Mouse (Mus musculus): ENCODE measurements around the gene Sesn2. TPM values are rescaled to one million over a fixed set of nuclear protein-coding genes. Genes with fewer than 3 reads are reported as not detected.

Gene Sesn2
- polyA plus RNA-seq, 1 experiment from 2014 or later = 16.0 TPM

DNA sequence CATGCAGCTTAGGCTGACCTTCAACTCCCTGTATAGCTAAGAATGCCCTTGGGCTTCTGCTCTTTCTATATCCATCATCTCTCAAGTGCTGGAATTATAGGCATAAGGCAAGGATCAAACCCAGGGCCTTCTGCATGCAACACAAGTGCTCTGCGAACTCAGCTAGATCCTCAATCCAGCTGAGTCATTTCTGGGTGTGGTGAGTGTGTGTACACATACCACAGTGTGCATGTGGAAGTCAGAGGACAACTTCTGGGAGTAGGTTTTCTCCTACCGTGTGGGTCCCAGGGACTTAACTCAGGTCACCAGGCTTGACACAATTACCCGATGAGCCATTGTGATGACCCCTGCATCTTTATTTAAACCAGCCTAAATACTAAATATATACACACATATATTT is 60.5 kb downstream of the Sesn2 start:
- H3K4me1 ChIP-seq (ENCODE audit: insufficient read depth, low read depth, low read length) = no peaks in the 10 kb centered on the region
- WGBS = 72% methylated on average over 3 of the region's 3 CpGs
- ATAC-seq = no peak

DNA sequence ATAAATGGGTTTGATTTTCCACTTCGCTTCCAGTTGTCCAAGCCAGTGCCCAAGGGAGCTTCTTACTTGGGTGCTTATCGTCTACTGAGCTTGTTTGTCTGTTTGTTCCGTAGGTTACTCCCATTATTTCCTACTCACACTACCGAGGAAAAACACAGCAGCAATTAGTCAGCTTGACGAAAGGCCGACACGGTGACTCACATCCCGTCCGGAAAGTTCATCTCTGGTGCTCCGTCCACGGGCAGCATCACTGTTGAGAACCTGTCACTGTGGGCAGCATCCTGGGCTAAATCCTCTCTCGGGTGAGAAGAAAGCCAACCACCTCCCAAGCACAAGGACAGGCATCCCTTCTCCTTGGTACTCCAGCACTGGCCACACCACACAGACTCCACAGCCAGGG is 64.2 kb downstream of the Sesn2 start:
- H3K9ac ChIP-seq (replicated peaks; ENCODE audit: low read depth) = no peak overlapping the region
- no peaks in the 10 kb centered on the region for H3K4me1 ChIP-seq (ENCODE audit: insufficient read depth, low read depth, low read length)
- no peak overlapping the region for H3K4me2 ChIP-seq (replicated peaks; ENCODE audit: low read depth, low read length)
- H3K27ac ChIP-seq (ENCODE audit: low read length) = no peak overlapping the region
- H3K4me3 ChIP-seq (ENCODE audit: low read depth, low read length) = no peak overlapping the region
- no peaks in the 10 kb centered on the region for H3K9me3 ChIP-seq (ENCODE audit: low read length)
- 63% methylated on average over 12 of the region's 12 CpGs for WGBS
- no peak for TF ChIP-seq EP300 (IDR thresholded peaks at IDR 0.05)
- TF ChIP-seq CTCF (IDR thresholded peaks at IDR 0.05) = no peak
- DNase-seq (ENCODE audit: low spot score) = no peak
- no peaks in the 10 kb centered on the region for H3K27me3 ChIP-seq (replicated peaks; ENCODE audit: insufficient read depth, low read length)
- no peaks in the 10 kb centered on the region for H3K36me3 ChIP-seq (ENCODE audit: insufficient read depth, low read length)
- ATAC-seq = no peak

More for the DNA sequence above, 60.5 kb downstream of the Sesn2 start:
- Histone ChIP-seq H3K4me2 (replicated peaks; ENCODE audit: low read depth, low read length) (no peak overlapping the region), H3K4me3 (ENCODE audit: low read depth, low read length) (no peak overlapping the region), H3K9me3 (ENCODE audit: low read length) (no peaks in the 10 kb centered on the region), H3K27ac (ENCODE audit: low read length) (no peak overlapping the region), H3K9ac (replicated peaks; ENCODE audit: low read depth) (no peak overlapping the region), H3K27me3 (replicated peaks; ENCODE audit: insufficient read depth, low read length) (no peaks in the 10 kb centered on the region), H3K36me3 (ENCODE audit: insufficient read depth, low read length) (no peaks in the 10 kb centered on the region)
- TF ChIP-seq CTCF (IDR thresholded peaks at IDR 0.05) = no peak
- TF ChIP-seq EP300 (IDR thresholded peaks at IDR 0.05) = no peak
- no peak for DNase-seq (ENCODE audit: low spot score)

DNA sequence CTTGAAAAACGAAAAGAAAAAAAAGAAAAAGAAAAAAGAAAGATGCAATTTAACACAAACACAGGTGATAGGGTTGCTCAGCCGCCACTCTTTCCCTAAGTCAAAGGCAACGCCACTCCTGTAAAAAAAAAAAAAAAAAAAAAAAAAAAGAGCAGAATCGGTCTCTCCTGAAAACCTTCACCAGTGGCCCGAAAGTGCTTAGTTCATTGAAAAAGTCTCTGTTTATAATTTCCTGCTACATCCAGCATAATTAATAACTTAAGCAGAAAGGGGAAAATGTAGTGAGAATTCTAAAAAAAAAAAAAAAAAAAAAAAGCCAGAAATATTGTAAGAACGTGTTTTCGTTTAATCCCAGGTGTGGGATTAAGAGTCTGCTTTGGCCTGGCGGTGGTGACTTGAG is 65.8 kb downstream of the Sesn2 start:
- no peaks in the 10 kb centered on the region for H3K9me3 ChIP-seq (ENCODE audit: low read length)
- no peak for TF ChIP-seq EP300 (IDR thresholded peaks at IDR 0.05)
- TF ChIP-seq CTCF (IDR thresholded peaks at IDR 0.05) = no peak
- DNase-seq (ENCODE audit: low spot score) (no peak), ATAC-seq (no peak)
- no peaks in the 10 kb centered on the region for H3K27me3 ChIP-seq (replicated peaks; ENCODE audit: insufficient read depth, low read length)
- no peak overlapping the region for H3K4me3 ChIP-seq (ENCODE audit: low read depth, low read length)
- no peaks in the 10 kb centered on the region for H3K4me1 ChIP-seq (ENCODE audit: insufficient read depth, low read depth, low read length)
- H3K36me3 ChIP-seq (ENCODE audit: insufficient read depth, low read length) = no peaks in the 10 kb centered on the region
- H3K4me2 ChIP-seq (replicated peaks; ENCODE audit: low read depth, low read length) = no peak overlapping the region
- WGBS = 76% methylated on average over 8 of the region's 8 CpGs
- no peak overlapping the region for H3K9ac ChIP-seq (replicated peaks; ENCODE audit: low read depth)
- H3K27ac ChIP-seq (ENCODE audit: low read length) = no peak overlapping the region

Other genes starting within 250 kb of the Sesn2 start
- 17.0 and 23.6 TPM in 2 replicates for gene Gmeb1, start 248.9 kb downstream of the Sesn2 start, polyA plus RNA-seq (2015; fragmentation: Nextera tagmentation; extraction: Ambion mirVana)
- 32.1 and 39.7 TPM in 2 replicates for gene Taf12, start 236.1 kb downstream of the Sesn2 start, polyA plus RNA-seq (2015; fragmentation: Nextera tagmentation; extraction: Ambion mirVana)
- gene Rab42, start 207.1 kb downstream of the Sesn2 start, polyA plus RNA-seq (2015; fragmentation: Nextera tagmentation; extraction: Ambion mirVana) = 2.3 and 3.1 TPM in 2 replicates
- 49.8 and 52.9 TPM in 2 replicates for gene Trnau1ap, start 181.0 kb downstream of the Sesn2 start, polyA plus RNA-seq (2015; fragmentation: Nextera tagmentation; extraction: Ambion mirVana)
- 14.3 and 14.7 TPM in 2 replicates for gene Rcc1, start 156.9 kb downstream of the Sesn2 start, polyA plus RNA-seq (2015; fragmentation: Nextera tagmentation; extraction: Ambion mirVana)
- gene Phactr4, start 88.0 kb downstream of the Sesn2 start, polyA plus RNA-seq (2015; fragmentation: Nextera tagmentation; extraction: Ambion mirVana) = 13.4 and 15.3 TPM in 2 replicates
- gene Med18, start 46.6 kb downstream of the Sesn2 start, polyA plus RNA-seq (2015; fragmentation: Nextera tagmentation; extraction: Ambion mirVana) = 10.4 and 11.3 TPM in 2 replicates
- 700 and 732 TPM in 2 replicates for gene Atpif1, start 23.2 kb upstream of the Sesn2 start, polyA plus RNA-seq (2015; fragmentation: Nextera tagmentation; extraction: Ambion mirVana)
- gene Dnajc8, start 25.0 kb upstream of the Sesn2 start, polyA plus RNA-seq (2015; fragmentation: Nextera tagmentation; extraction: Ambion mirVana) = 157 and 182 TPM in 2 replicates
- gene Ptafr, start 53.6 kb upstream of the Sesn2 start, polyA plus RNA-seq (2015; fragmentation: Nextera tagmentation; extraction: Ambion mirVana) = 2.1 and 2.5 TPM in 2 replicates
- 8.2 and 8.8 TPM in 2 replicates for gene Eya3, start 128.5 kb upstream of the Sesn2 start, polyA plus RNA-seq (2015; fragmentation: Nextera tagmentation; extraction: Ambion mirVana)
- 3.7 and 5.1 TPM in 2 replicates for gene Xkr8, start 222.0 kb upstream of the Sesn2 start, polyA plus RNA-seq (2015; fragmentation: Nextera tagmentation; extraction: Ambion mirVana)
- 3.7 TPM in 2 replicates for gene Smpdl3b, start 246.8 kb upstream of the Sesn2 start, polyA plus RNA-seq (2015; fragmentation: Nextera tagmentation; extraction: Ambion mirVana)